Mouse (Mus musculus): ENCODE results near the gene Dhrs13.

The Dhrs13 gene

DNA sequence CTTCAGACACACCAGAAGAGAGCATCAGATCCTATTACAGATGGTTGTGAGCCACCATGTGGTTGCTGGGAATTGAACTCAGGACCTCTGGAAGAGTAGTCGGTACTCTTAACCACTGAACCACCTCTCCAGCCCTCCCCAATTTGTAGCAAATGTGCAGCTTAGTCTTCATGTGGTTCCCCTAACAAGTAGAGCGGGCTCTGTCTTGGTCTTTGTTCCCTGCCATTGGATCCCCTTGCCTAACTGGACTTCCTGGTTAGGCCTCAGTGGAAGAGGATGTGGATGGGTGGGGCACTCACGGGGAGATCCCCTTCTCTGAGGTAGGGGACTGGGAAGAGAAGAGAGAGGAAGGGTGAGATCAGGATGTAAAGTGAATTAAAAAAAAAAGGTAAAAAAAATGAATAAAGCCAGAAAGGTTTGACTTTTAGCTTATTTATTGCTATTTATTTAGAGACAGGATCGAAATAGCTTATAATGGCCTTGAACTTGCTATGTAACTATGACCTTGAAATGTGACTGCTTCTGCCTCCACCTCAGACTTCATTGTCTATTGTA lies 54.9 kb downstream of the Dhrs13 start:
- no peak for DNase-seq (ENCODE audit: extremely low read depth, insufficient read length, low spot score)

Measured in 3134 (cell line).